Mouse (Mus musculus) ZHBTc4 (cell line): ENCODE data around the gene Pgpep1.

Experiments
- DNase-seq: peaks from one replicate; pipeline ENCODE4 v3.0.0-alpha.2; 2011; ENCODE audit warnings: low read depth, low spot score

Gene Pgpep1

GRCm38 (mm10) chr8:70635527-70635926 lies 24.7 kb downstream of the Pgpep1 start:
- no peak for DNase-seq

- no peak for DNase-seq
These were observed 26.1 kb downstream of the Pgpep1 start for GRCm38 (mm10) chr8:70634066-70634465.

DNA sequence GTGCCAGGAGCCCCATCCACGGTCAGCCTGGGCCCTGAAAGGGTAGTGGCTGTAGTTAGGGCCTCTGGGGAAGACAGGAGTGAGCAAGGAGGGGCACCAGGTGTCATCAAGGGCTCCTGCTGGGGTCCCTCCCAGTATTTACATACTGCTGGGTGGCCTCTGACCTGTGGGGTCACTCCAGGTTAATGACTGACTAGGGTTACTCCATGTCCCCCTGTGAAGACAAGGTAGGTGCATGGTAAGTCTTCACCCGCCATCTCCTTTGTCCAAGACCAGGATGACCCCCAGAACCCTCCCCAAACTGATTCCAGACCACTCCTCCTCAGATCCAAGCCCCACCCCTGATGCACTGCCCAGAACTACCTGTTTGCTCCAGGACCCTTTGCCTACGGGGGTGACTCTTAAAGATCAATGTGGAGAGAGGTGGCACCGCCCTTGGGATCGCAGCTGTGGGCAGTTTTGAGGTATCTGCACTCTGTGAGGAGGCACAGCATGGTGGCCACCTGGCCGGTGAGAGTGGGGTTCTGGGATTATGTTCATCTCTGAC lies 27.8 kb downstream of the Pgpep1 start, which contains the start of gene Gdf15:
Gene Gdf15 (minus strand): TSS at position 111 of the 547 bp plus-strand sequence.
- peak; percentile 69 for DNase-seq

GRCm38 (mm10) chr8:70631436-70631835 lies 28.8 kb downstream of the Pgpep1 start:
- peak; percentile 51 for DNase-seq

GRCm38 (mm10) chr8:70630532-70631381 lies 29.4 kb downstream of the Pgpep1 start:
- DNase-seq, result peak; percentile 97

DNA sequence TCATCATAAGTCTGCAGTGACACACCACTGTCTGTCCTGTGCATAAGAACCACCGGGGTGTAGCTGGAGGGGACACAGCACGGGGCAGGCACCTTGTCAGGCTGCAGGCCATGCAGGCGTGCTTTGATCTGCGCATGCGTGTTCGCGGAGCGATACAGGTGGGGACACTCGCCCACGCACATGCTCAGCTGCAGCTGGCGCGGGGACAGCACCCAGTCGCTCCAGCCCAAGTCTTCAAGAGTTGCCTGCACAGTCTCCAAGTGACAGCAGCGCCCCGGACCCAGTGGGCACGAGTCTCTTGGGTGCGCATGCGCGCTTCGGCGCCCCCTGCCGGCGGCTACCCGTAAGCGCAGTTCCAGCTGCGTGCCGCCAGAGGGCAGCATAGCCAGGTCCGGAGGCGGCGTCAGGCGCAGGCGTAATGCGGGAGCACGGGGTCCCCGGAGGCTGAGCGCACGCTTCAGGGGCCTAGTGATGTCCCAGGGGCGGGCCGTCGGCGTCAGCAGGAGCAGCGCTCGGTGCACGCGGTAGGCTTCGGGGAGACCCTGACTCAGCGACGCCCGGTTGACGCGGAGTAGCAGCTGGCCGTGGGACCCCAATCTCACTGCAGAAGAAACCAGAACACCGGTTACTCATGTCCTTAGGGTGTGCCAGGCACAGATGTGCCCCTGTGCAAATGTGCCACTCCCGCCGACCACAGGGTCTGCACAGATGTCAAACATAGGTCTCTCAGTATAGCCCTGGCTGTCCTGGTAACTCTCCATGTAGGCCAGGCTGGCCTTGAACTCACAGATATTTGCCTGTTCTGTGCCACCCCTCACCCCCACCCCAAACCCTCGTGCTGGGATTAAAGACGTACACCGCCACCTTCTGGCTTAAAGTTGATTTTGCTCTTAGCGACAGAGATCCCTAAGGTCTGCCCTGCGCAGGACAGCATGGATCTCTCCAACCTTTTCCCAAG lies 30.3 kb downstream of the Pgpep1 start:
- peak; percentile 98 for DNase-seq

DNA sequence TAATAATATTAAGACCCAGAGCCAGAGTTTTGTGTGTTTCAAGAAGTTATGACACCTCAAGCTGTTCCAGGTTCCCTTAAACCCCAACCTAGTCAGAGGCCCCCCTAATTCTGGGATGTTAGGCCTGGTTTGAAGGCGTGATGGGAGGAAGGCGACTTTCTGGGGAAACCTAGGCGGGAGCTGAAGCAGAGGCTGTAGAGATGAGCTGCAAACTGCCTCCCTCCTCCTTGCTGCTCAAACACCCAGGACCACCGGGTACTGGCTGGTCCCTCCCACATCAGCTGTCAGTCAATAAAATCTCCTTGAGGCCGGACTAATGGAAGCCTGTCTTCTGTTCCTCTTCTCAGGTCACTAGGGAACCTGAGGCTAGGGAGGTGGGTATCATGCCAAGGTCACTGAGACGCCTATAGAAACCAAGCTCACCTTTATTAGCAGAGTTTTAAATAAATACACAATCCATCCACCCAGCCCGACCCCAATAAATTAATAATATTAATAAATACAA lies 31.1 kb downstream of the Pgpep1 start:
- DNase-seq, result no peak

GRCm38 (mm10) chr8:70627041-70627440 lies 33.1 kb downstream of the Pgpep1 start:
- DNase-seq, result no peak

DNA sequence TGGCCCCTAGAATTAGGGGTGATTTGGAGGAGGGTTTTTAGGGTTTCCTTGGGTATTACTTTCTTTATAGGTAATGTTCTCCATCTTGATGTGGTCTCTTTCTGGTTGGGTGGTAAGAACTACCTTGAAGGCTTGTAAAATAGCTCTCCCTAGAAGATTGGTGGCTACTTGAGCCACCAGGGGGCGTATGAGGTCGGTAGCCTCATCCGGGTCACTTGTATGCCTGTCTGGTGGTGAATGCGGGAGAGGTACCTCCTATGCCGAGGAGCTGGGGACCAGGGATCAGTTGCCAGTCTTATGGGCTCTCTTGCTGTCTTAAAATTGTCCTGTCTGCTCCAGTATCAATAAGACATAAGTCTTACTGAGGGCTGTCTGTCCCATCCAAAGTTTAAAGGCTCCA lies 35.1 kb downstream of the Pgpep1 start:
- DNase-seq, result peak; percentile 90

- DNase-seq, result no peak
These were observed 38.0 kb downstream of the Pgpep1 start for GRCm38 (mm10) chr8:70622220-70622619.

DNA sequence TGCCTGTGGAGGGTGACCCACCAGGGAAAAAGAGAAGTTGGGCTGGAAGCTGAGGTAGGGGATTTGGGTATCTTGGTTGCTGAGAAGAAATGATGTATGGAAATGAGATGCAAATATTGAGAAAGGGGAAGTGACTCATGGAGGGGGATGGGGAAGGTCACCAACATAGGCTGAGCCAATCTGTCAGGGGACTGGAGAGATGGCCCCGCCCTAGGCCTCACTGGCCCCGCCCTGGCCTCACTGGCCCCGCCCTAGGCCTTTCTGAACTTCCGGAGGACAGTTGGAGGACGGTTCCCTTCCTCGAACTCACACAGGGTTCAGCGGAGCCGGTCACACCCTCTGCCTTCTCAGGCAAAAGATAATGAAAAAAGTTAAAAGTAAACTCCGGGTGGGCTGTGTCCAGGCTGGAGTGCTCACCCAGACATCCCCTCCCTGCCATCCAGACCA lies 41.3 kb downstream of the Pgpep1 start:
- peak; percentile 87 for DNase-seq

- no peak for DNase-seq
These were observed 42.2 kb downstream of the Pgpep1 start for GRCm38 (mm10) chr8:70617985-70618384.

DNA sequence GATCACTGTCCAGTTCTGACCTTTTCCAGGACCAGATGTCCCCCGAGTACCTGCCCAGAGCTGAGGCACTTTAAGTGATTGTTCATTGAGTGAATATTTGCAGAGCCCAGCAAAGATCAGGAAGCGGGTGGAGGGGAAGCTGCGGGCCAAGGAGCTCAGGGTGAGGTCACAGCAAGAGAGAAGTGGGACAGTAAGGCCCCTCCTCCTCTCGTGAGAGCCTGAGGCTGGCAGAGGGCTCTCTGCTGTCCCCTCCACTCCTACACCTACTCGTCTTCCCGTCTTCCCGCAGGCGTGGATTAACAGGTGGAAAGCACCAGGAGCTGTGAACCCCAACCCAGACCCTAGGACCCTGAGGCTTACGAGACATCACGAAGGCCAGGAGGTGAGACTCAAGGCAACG lies 43.5 kb downstream of the Pgpep1 start:
- no peak for DNase-seq

DNA sequence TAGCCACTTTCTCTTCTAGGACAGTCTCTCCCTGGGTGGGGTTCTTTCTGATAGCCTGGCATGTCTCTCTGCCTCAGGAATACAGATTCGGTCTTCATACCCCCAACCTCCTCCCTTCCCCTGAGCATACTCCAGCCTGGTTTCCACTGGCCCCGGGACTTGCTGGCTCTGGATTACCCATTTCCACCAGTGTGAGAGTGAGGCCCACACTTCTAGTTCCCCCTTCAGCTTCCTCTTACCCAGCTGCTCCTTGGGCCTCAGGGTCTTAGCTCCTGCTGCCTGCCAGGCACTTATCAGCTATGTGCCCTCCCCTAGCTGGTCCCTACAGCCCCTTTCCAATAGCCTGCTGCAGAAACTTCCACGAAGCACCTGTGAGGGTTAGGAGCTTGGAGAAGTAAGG lies 44.3 kb downstream of the Pgpep1 start, which contains the start of gene Lrrc25:
Gene Lrrc25 (plus strand): TSS at position 262 of the 400 bp plus-strand sequence.
- no peak for DNase-seq

DNA sequence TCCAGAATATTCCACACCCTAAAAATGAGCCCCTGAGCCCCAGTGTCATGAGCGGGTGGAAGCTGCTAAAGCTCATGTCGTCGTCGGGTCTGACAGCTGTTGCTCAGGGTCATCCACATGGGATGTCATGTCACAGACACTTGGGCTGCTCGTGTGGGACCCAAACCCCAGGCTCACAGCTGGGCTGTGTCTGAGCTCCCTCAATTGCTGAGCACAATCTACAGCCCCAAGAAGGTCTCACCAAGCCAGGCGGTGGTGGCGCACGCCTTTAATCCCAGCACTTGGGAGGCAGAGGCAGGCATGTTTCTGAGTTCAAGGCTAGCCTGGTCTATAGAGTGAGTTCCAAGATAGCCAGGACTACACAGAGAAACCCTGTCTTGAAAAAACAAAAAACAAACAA lies 44.9 kb downstream of the Pgpep1 start:
- no peak for DNase-seq

GRCm38 (mm10) chr8:70614469-70614868 lies 45.7 kb downstream of the Pgpep1 start:
- no peak for DNase-seq

DNA sequence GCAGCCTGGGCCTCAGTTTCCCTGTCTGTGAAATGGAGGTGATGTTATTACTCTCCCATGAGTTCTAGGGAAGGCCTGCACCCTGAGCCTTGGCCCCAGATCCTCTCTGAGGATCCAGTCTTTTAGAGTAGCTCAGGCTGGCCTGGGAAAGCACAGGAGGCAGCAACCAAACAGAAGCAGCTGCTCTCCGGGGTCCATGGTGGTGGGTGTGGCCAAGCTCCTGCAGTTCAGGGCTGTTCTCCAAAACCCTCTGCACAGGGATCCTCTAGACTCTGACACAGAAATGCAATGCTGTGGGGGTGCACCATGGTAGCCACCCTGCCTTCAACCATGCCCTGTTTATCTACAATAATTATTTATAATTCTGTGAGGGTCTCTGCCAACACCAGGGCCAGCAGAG lies 46.4 kb downstream of the Pgpep1 start:
- no peak for DNase-seq

DNA sequence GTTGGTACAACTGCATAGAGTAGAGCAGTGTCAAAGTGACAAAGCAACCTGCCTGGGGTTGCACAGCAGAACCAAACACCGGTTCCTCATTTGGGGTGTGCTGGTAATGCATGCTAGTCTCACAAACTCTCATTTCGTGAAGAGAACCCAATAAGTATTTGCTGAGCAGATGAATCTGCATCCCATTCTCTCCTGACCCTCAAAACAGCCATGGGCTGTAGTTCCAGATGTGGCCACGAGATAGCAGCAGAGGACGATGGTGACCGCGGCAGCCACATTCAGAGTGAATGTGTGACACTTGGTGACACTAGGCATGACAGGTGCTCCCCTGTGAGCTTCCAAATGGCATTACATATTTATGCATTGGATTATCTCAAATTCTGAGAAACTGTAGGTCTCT lies 48.3 kb downstream of the Pgpep1 start:
- peak; percentile 90 for DNase-seq

- DNase-seq, result peak; percentile 86
These were observed 49.1 kb downstream of the Pgpep1 start for GRCm38 (mm10) chr8:70610796-70611771.
